Mouse (Mus musculus): ENCODE measurements around the gene Jazf1.

GRCm38 (mm10) chr6:52861186-52861820, 207.1 kb downstream of the Jazf1 start:
- TF ChIP-seq POLR2A (IDR thresholded peaks at IDR 0.05; ENCODE audit: low read depth, low read length) (no peak), CTCF (IDR thresholded peaks at IDR 0.05; ENCODE audit: extremely low read depth, insufficient read depth, insufficient read length, insufficient replicate concordance) (no peak)

Data from spleen, adult 2 months (tissue).